Mouse (Mus musculus) forelimb bud, embryonic 11.5 days (tissue): ENCODE measurements at regions not wholly inside any gene's neighbourhood (a gene's known extent, or its start where the extent isn't known, plus 50 kb on each side); places are given as distances from the start of the nearest gene placed in this dataset.

ENCODE experiments used
- DNase-seq: peaks from one replicate; pipeline ENCODE4 v3.0.0-alpha.2; 2012; ENCODE audit warnings: low read depth, low spot score

- peak; percentile 84 for DNase-seq
Measured at GRCm38 (mm10) chr17:83964454-83965211, 116.9 kb upstream of the Haao start.

DNA sequence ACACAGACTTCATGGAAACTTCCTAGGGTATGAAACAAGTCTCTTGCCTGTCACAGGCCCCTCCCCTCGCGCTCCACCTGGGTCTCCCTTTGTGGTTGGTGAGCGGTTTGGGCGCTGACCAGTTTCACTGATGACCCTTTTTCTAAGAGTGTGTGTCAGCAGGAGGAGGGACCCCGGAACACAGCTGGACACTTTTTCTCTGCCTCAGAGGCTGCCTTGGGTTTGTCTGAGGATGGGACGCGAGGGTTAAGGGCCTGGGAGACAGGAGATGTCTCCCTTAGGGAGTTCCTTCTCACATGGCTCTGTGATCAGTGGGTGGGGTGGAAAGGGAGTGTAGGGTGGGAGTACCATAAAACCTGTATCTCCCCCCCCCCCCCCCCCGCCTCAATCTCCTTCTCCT, 115.8 kb upstream of the Haao start:
- DNase-seq: no peak

- DNase-seq: no peak
Measured at GRCm38 (mm10) chr17:83962841-83963240, 115.1 kb upstream of the Haao start.

- no peak for DNase-seq
Measured at GRCm38 (mm10) chr17:83962126-83962525, 114.4 kb upstream of the Haao start.

DNA sequence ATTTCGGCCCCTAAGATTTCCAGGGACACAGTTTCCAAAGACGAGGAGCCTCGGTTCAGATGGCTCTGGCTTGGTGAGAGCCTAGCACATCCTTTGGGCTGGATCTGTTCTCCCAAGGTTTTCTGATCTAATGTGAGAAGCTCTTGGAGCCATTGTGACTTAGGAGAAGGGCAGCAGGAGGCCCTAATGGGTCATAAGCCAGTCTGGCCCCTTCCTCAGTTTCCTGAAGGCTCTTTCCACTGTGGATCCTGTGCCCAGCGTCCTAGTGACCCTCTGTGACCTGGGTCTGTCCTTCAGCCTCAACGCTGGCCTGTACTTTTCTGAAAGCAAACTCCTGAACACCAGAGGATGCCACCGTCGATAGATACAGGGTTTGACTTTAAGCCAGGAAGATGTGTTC, 113.1 kb upstream of the Haao start:
- no peak for DNase-seq

DNA sequence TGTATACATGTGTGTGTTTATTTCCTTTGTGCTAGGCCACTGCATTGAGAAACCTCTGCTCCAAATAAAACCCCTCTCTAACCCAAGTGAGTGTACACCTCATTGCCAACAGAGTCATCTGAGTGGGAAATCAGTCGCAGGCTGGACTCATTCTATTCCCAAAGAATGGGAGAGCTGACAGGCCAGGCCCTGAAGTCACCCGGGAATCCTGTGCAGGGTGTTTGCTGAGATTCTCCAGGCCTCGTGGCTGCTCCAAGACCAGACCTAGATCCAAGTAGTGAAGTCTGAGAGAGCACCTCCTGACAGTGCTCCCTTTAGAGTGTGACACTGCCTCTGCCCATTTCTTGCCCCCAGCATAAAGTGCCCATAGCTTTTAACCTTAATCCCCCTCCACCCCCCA, 112.4 kb upstream of the Haao start:
- no peak for DNase-seq

DNA sequence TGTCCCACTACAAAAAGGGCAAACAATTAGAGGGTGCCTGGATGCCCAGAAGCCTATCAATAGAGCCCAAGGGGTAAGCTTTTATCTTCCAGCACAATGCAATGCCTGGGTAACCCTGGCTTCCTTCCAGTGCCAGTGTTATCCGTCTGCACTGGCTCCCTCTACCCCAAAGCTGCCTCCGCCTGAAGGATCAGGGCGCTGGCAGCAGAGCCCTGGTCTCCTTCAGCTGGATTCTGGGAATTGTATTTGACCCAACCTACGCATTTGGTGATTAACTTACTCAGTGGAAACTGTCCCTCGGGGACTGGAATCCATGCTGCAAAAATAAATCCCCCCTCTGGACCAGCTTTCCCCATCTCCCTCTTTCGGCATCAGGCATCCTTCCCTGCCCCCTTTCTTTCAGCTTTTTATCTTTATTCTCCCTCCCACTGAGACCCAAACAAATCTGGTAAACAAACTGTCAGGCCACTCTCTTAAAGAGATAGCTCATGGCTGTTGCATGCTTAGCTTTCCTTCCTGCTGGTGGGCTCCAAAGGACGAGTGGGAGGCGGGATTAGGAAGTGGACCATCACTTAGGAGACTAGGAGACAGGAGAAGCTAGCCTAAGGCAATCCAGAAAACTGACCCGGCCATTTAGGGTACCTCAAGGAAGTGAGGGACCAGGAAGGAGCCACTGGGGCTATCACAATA, 111.5 kb upstream of the Haao start:
- DNase-seq: no peak

- DNase-seq: no peak
Measured at GRCm38 (mm10) chr17:83958706-83959105, 110.9 kb upstream of the Haao start.

GRCm38 (mm10) chr17:83957661-83958540, 110.1 kb upstream of the Haao start:
- no peak for DNase-seq

GRCm38 (mm10) chr17:83956821-83957565, 109.2 kb upstream of the Haao start:
- no peak for DNase-seq

- no peak for DNase-seq
Measured at GRCm38 (mm10) chr17:83955978-83956377, 108.2 kb upstream of the Haao start.

GRCm38 (mm10) chr17:83955058-83955697, 107.4 kb upstream of the Haao start:
- no peak for DNase-seq

- peak; percentile 68 for DNase-seq
Measured at GRCm38 (mm10) chr17:83954291-83955057, 106.7 kb upstream of the Haao start.

GRCm38 (mm10) chr17:83953656-83954055, 105.9 kb upstream of the Haao start:
- DNase-seq: no peak

GRCm38 (mm10) chr17:83946718-83947117, 99.0 kb upstream of the Haao start:
- no peak for DNase-seq

- DNase-seq: no peak
Measured at GRCm38 (mm10) chr17:83939344-83939743, 91.6 kb upstream of the Haao start.

DNA sequence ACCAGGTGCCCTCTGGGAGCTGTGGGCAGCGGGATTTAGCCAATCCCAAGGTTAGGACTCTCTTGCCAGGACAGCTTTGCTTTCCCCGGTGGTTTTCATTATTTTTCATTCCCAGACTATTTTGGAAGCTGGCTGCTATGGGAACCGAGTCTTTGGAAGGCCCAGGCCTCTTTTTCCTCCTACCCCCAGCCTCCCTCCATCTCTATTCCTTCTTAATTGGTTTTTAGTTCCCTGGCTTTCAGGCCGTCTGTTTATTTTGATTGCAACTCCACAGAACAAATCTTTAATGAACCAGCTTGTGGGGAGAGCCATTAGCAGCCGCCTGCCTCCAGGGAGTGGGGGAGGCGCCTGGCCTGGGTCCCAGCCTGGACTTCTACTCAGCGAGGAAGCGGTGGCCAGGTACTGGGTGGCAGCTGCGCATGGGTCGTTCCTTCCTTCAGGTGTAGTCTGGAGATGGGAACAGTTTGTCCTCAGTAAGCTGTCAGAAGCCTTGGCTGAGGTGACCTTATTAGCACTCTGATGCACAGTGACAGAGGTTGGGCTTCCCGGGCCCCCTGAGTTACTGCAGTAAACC, 91.0 kb upstream of the Haao start:
- peak; percentile 86 for DNase-seq

DNA sequence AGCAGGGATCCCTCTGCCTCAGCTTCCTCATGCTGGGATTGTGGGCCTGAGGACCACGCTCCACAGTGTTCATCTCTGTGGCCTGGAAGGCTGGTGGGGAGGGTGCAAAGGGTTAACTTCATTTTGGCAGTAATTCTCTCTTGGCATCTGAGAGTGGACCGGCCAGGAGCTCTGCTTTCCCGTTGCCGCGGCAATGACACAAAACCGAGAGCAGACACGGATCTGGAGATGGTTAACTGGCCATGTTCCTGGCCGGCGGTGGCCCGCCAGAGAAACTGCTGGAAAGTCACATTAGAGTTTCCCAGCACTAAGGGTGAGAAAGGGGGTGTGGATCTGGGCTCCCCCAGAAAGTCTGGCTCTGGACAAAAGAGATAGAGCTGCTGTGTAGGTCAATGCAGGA, 89.8 kb upstream of the Haao start:
- peak; percentile 48 for DNase-seq

DNA sequence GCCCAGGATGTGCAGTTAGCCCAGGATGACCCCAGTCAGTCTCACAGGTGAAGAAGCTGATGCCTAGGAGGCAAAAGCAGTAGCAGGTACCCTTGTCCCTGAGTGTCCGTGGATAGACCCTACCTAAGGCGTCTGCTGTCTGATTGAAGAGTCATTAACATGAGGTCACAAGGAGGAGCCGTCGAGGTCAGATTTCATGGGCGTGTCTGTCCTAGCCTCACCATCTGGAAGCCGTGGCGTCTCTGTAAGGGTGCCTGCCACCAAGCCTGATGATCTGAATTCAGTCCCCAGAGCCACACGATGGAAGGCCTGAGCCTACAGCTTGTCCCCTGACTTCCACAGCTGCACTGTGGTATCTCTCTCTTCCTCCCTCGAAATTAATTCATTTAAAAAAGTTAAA, 88.9 kb upstream of the Haao start:
- no peak for DNase-seq

DNA sequence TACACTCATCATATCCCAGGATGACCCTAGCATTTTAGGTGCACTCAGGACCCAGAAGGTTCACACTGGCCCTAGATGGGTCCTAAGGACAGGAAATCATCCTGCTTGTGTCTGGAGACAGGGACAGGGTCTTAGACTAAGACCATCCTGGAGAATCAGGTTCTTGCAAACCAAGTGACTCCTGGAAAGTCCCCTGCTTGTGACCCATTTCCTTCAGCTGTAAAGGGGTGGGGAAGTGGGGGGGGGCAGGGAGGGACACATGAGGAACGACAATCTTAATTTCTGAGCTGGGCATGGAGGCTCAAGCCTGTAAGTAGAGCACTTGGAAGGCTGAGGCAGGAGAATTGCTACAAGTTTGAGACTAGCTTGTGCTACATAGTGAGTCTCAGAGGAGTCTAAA, 88.2 kb upstream of the Haao start:
- no peak for DNase-seq
